In the genomic region with DNA sequence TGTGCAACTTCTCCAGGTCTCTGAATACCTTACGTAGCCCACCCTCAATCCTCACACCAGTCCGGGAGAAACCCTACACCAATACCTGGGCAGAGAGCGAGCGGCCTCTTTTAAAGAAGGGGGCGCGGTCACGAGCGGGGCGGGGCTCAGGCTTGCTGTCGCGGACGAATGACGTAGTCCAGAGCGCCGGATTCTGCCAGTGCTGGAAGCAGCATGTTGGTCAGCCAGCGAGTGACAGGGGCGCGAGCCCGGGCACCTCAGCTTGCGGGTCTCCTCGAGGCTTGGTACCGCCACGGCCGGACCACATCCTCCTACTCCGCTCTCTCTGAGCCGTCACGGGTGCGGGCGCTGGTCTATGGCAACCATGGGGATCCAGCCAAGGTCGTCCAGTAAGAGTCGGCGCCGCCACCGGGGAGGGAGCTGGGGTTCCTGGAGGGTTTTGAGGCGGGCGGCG, we compare ENCODE assay signal across 8 mouse cellular contexts. TPM values are rescaled to one million over a fixed set of nuclear protein-coding genes. Genes with fewer than 3 reads are reported as not detected.
DNase-seq lines count a peak whose midpoint lies in the region; ATAC-seq and TF ChIP-seq lines count a peak whose summit lies in the region.

Mecr (plus strand) TSS at position 181 of the 454 bp plus-strand sequence.

- H3K9me3 ChIP-seq in E14TG2a.4 (ENCODE audit: low read length) = no peaks in the 10 kb centered on the region
- no peaks in the 10 kb centered on the region for H3K9me3 ChIP-seq in forebrain, embryonic 13.5 days (replicated peaks)
- no peaks in the 10 kb centered on the region for H3K9me3 ChIP-seq in liver, postnatal 0 days (ENCODE audit: low read length)
- H3K9me3 ChIP-seq in neural tube, embryonic 14.5 days (ENCODE audit: control insufficient read depth, low read length) = no peaks in the 10 kb centered on the region

- peaks cover 36% of the 10 kb centered on the region for H3K27me3 ChIP-seq in E14TG2a.4 (ENCODE audit: insufficient read depth, low read length)
- H3K27me3 ChIP-seq in forebrain, embryonic 13.5 days = peaks cover 24% of the 10 kb centered on the region
- H3K27me3 ChIP-seq in liver, postnatal 0 days (ENCODE audit: insufficient read depth, low read length) = peaks cover 13% of the 10 kb centered on the region
- no peaks in the 10 kb centered on the region for H3K27me3 ChIP-seq in neural tube, embryonic 14.5 days (ENCODE audit: control insufficient read depth, insufficient read depth, low read length)

- H3K36me3 ChIP-seq in E14TG2a.4 (ENCODE audit: insufficient read depth, low read length) = peaks cover 22% of the 10 kb centered on the region
- H3K36me3 ChIP-seq in forebrain, embryonic 13.5 days (ENCODE audit: poor library complexity, severe bottlenecking) = no peaks in the 10 kb centered on the region
- H3K36me3 ChIP-seq in liver, postnatal 0 days (replicated peaks; ENCODE audit: insufficient read depth, low read length) = no peaks in the 10 kb centered on the region
- H3K36me3 ChIP-seq in neural tube, embryonic 14.5 days (ENCODE audit: control insufficient read depth, insufficient read depth, low read length) = no peaks in the 10 kb centered on the region

- peak within 1 kb of the TSS; percentile 78 for H3K9ac ChIP-seq in forebrain, embryonic 13.5 days
- peak within 1 kb of the TSS; percentile 88 for H3K9ac ChIP-seq in liver, postnatal 0 days (replicated peaks)
- H3K9ac ChIP-seq in neural tube, embryonic 14.5 days (replicated peaks; ENCODE audit: low read depth, low read length) = peak within 1 kb of the TSS; percentile 78

- no peak within 1 kb of the TSS for H3K27ac ChIP-seq in forebrain, embryonic 13.5 days
- H3K27ac ChIP-seq in liver, postnatal 0 days (ENCODE audit: low read depth) = 0 out of 2 replicates have a peak within 1 kb of the TSS, but pooled peaks have one; percentile 32
- no peak within 1 kb of the TSS for H3K27ac ChIP-seq in neural tube, embryonic 14.5 days (ENCODE audit: low read depth, low read length)

- TF ChIP-seq EP300 in liver, postnatal 0 days (IDR thresholded peaks at IDR 0.05; ENCODE audit: low read depth) = no peak

- WGBS in forebrain, embryonic 13.5 days = 0% methylated on average over 37 of the region's 37 CpGs
- WGBS in large intestine, adult 2 months = under 1% methylated on average over 37 of the region's 37 CpGs
- under 1% methylated on average over 37 of the region's 37 CpGs for WGBS in liver, postnatal 0 days (ENCODE audit: insufficient replicate concordance)
- under 1% methylated on average over 37 of the region's 37 CpGs for WGBS in neural tube, embryonic 14.5 days

- peak; percentile 88 for ATAC-seq in forebrain, embryonic 13.5 days
- peak; percentile 96 for ATAC-seq in liver, postnatal 0 days
- peak; percentile 83 for ATAC-seq in neural tube, embryonic 14.5 days (ENCODE audit: low read depth)

- peak within 1 kb of the TSS; percentile 99 for H3K4me3 ChIP-seq in E14TG2a.4 (replicated peaks; ENCODE audit: low read length)
- H3K4me3 ChIP-seq in forebrain, embryonic 13.5 days = peak within 1 kb of the TSS; percentile 95
- peak within 1 kb of the TSS; percentile 96 for H3K4me3 ChIP-seq in liver, postnatal 0 days (ENCODE audit: low read depth, low read length)
- H3K4me3 ChIP-seq in neural tube, embryonic 14.5 days (ENCODE audit: low read depth, low read length) = peak within 1 kb of the TSS; percentile 79

- TF ChIP-seq CTCF in E14TG2a.4 (conservative IDR thresholded peaks at IDR 0.05; ENCODE audit: low read length) = no peak
- TF ChIP-seq CTCF in liver, postnatal 0 days (IDR thresholded peaks at IDR 0.05; ENCODE audit: low read depth) = no peak

- DNase-seq in c-Kit-positive CD71-positive TER-119-positive erythroid progenitor cells, embryonic 14.5 days (ENCODE audit: low spot score) = peak; percentile 89
- peak; percentile 94 to 97 for DNase-seq in heart, postnatal 10 days
- no peak for DNase-seq in large intestine, adult 2 months (ENCODE audit: low read depth, low spot score)
- peak; percentile 95 for DNase-seq in liver, postnatal 0 days
- DNase-seq in testis, postnatal 10 days (ENCODE audit: low spot score) = peak; percentile 98

- peaks cover 24% of the 10 kb centered on the region for H3K4me1 ChIP-seq in E14TG2a.4 (replicated peaks; ENCODE audit: low read depth, low read length)
- H3K4me1 ChIP-seq in forebrain, embryonic 13.5 days = peaks cover 15% of the 10 kb centered on the region
- H3K4me1 ChIP-seq in liver, postnatal 0 days (ENCODE audit: insufficient read depth) = peaks cover 5% of the 10 kb centered on the region; the same call in 1 of the 2 replicates
- H3K4me1 ChIP-seq in neural tube, embryonic 14.5 days (ENCODE audit: control insufficient read depth, insufficient read depth, low read length) = peaks cover 4% of the 10 kb centered on the region; the same call in 1 of the 2 replicates

- intact Hi-C loops in heart, postnatal 10 days (cut with DNase I) = no loop called here

- H3K4me2 ChIP-seq in forebrain, embryonic 13.5 days = peak within 1 kb of the TSS; percentile 97
- peak within 1 kb of the TSS; percentile 97 for H3K4me2 ChIP-seq in liver, postnatal 0 days (ENCODE audit: low read depth, low read length)
- H3K4me2 ChIP-seq in neural tube, embryonic 14.5 days (ENCODE audit: low read depth, low read length) = peak within 1 kb of the TSS; percentile 89

RNA-seq across cellular contexts. Expression of gene Mecr, which starts in this region (rescaled TPM):
- polyA plus RNA-seq in forebrain, embryonic 13.5 days (2015; fragmentation: Nextera tagmentation; extraction: Ambion mirVana) = 39.0 and 41.3 TPM in 2 replicates
- 10 to 100 TPM; 31.7 to 33.2 TPM for total RNA-seq in heart, postnatal 10 days (2021)
- polyA plus RNA-seq in large intestine, adult 2 months (2012; rRNA removed) = 47.2 and 49.7 TPM in 2 replicates
- polyA plus RNA-seq in liver, postnatal 0 days (2015; fragmentation: Nextera tagmentation; extraction: Ambion mirVana) = 27.6 and 30.0 TPM in 2 replicates
- polyA plus RNA-seq in neural tube, embryonic 14.5 days (2014; fragmentation: Nextera tagmentation; extraction: Ambion mirVana) = 32.6 and 34.9 TPM in 2 replicates
